Comparison of ENCODE assay signal across 21 mouse cellular contexts in the genomic region with DNA sequence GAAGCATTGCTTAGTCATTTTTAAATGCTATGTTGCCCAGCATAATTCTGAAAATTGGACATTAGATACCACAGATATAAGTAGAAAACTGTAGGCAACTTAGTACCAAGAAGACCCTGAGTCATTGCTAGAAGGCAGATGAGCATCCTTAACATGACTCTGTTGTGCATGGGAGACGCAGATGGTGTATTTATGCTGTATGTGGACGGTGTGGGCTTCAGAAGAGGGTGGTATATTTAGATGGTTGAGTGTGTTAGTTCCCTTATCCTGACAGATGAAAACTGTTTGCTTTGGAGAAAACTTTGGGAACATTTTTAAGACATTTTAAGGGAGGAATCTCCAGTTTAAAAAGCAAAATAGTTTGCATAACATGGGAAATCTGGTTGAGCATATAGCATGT. TPM values are rescaled to one million over a fixed set of nuclear protein-coding genes. Genes with fewer than 3 reads are reported as not detected.
DNase-seq lines count a peak whose midpoint lies in the region; ATAC-seq lines count a peak whose summit lies in the region.
"Had no signal": no experiment of that assay in that cellular context is flagged by ENCODE, and none has a peak within 500 bp of the region (broad histone marks: within the 10 kb centered on the region; RNA-seq: fewer than 3 reads in every experiment).

No protein-coding gene starts in this region.

- peak; percentile 29 for DNase-seq in layer of hippocampus, adult 9-11 months
- no peak for DNase-seq in layer of hippocampus, postnatal 36 days
- peak; percentile 8 for DNase-seq in midbrain, embryonic 11.5 days (ENCODE audit: low spot score, missing footprints)
- no peak for DNase-seq in midbrain, embryonic 14.5 days
- peak; percentile 19 to 64 for DNase-seq in left cerebral cortex, postnatal 14 days (ENCODE audit: low spot score in 2 of 2)
- DNase-seq in telencephalon, adult 2 months (ENCODE audit: low read depth, low spot score), result peak; percentile 71
- no peak for DNase-seq in kidney, postnatal 10 days
- DNase-seq: adrenal gland, adult 2 months; adrenal gland, postnatal 25 days; cerebellum, adult 11 months; cerebellum, adult 8-10 months; cerebellum, postnatal 14 days; gastrocnemius, postnatal 14 days; heart, adult 2 months; heart, postnatal 14 days had no signal

- no peaks in the 10 kb centered on the region for H3K9me3 ChIP-seq in midbrain, embryonic 11.5 days (ENCODE audit: control insufficient read depth, low read length)
- H3K9me3 ChIP-seq in midbrain, embryonic 14.5 days (ENCODE audit: control insufficient read depth, low read length), result no peaks in the 10 kb centered on the region
- H3K9me3 ChIP-seq: embryonic facial prominence, embryonic 12.5 days; forebrain, embryonic 15.5 days; heart, embryonic 15.5 days; hindbrain, embryonic 13.5 days had no signal

- H3K36me3 ChIP-seq in midbrain, embryonic 11.5 days (ENCODE audit: control insufficient read depth, insufficient read depth, low read length), result peaks cover 4% of the 10 kb centered on the region
- peaks cover 57% of the 10 kb centered on the region for H3K36me3 ChIP-seq in midbrain, embryonic 14.5 days (ENCODE audit: control insufficient read depth, insufficient read depth, low read length)

- H3K9ac ChIP-seq in midbrain, embryonic 11.5 days (ENCODE audit: low read length), result no peak overlapping the region
- no peak overlapping the region for H3K9ac ChIP-seq in midbrain, embryonic 14.5 days (replicated peaks; ENCODE audit: low read length)
- H3K9ac ChIP-seq: embryonic facial prominence, embryonic 12.5 days; forebrain, embryonic 15.5 days; heart, embryonic 15.5 days; hindbrain, embryonic 13.5 days had no signal

- H3K4me3 ChIP-seq in midbrain, embryonic 11.5 days (ENCODE audit: low read depth, low read length), result no peak overlapping the region
- H3K4me3 ChIP-seq in midbrain, embryonic 14.5 days (replicated peaks; ENCODE audit: low read depth, low read length), result no peak overlapping the region
- H3K4me3 ChIP-seq: embryonic facial prominence, embryonic 12.5 days; forebrain, embryonic 15.5 days; heart, adult 2 months; heart, embryonic 15.5 days; hindbrain, embryonic 13.5 days had no signal

- no peak for ATAC-seq in midbrain, embryonic 11.5 days (ENCODE audit: low FRiP score)
- no peak for ATAC-seq in midbrain, embryonic 14.5 days (ENCODE audit: low FRiP score, low TSS enrichment)
- ATAC-seq: forebrain, embryonic 15.5 days; hindbrain, postnatal 0 days had no signal

- H3K4me2 ChIP-seq in midbrain, embryonic 11.5 days, result no peak overlapping the region
- no peak overlapping the region for H3K4me2 ChIP-seq in midbrain, embryonic 14.5 days (ENCODE audit: low read length)
- H3K4me2 ChIP-seq: embryonic facial prominence, embryonic 12.5 days; forebrain, embryonic 15.5 days; heart, embryonic 11.5 days; heart, embryonic 15.5 days; hindbrain, embryonic 13.5 days had no signal

- H3K4me1 ChIP-seq in midbrain, embryonic 11.5 days (ENCODE audit: control insufficient read depth, insufficient read depth, low read length), result no peaks in the 10 kb centered on the region
- no peaks in the 10 kb centered on the region for H3K4me1 ChIP-seq in midbrain, embryonic 14.5 days (ENCODE audit: control insufficient read depth, insufficient read depth, low read length)
- H3K4me1 ChIP-seq: embryonic facial prominence, embryonic 12.5 days; forebrain, embryonic 15.5 days; heart, embryonic 15.5 days; hindbrain, embryonic 13.5 days had no signal

- H3K27ac ChIP-seq in midbrain, embryonic 11.5 days (ENCODE audit: low read depth, low read length), result no peak overlapping the region
- no peak overlapping the region for H3K27ac ChIP-seq in midbrain, embryonic 14.5 days (replicated peaks; ENCODE audit: low read depth, low read length)
- H3K27ac ChIP-seq: embryonic facial prominence, embryonic 12.5 days; forebrain, embryonic 15.5 days; heart, adult 2 months; heart, embryonic 15.5 days; hindbrain, embryonic 13.5 days; hindbrain, postnatal 0 days had no signal

- intact Hi-C loops in left cerebral cortex, postnatal 14 days (cut with DNase I), result no loop called here

- no peaks in the 10 kb centered on the region for H3K27me3 ChIP-seq in midbrain, embryonic 11.5 days (ENCODE audit: control insufficient read depth, insufficient read depth, low read length)
- H3K27me3 ChIP-seq in midbrain, embryonic 14.5 days (ENCODE audit: control insufficient read depth, insufficient read depth, low read length), result no peaks in the 10 kb centered on the region
- H3K27me3 ChIP-seq: embryonic facial prominence, embryonic 12.5 days; forebrain, embryonic 15.5 days; heart, embryonic 15.5 days; hindbrain, embryonic 13.5 days had no signal

- WGBS in midbrain, embryonic 11.5 days, result 94% methylated on average over 2 of the region's 2 CpGs
- WGBS in midbrain, embryonic 14.5 days, result 93% methylated on average over 2 of the region's 2 CpGs

RNA-seq across cellular contexts. Expression of gene Ppme1, which starts 16.1 kb away (rescaled TPM):
- 100 to 1,000 TPM; 141 to 158 TPM for total RNA-seq in layer of hippocampus, postnatal 36 days (2021)
- 95.4 and 102 TPM in 2 replicates for polyA plus RNA-seq in midbrain, embryonic 11.5 days (2014; fragmentation: Nextera tagmentation; extraction: Ambion mirVana)
- polyA plus RNA-seq in midbrain, embryonic 14.5 days (2014; fragmentation: Nextera tagmentation; extraction: Ambion mirVana), result 125 and 160 TPM in 2 replicates
- total RNA-seq in left cerebral cortex, postnatal 14 days (2021), result 100 to 1,000 TPM; 155 to 156 TPM

RNA-seq across cellular contexts. Expression of gene C2cd3, which starts 16.1 kb away (rescaled TPM):
- total RNA-seq in layer of hippocampus, postnatal 36 days (2021), result 10 to 100 TPM; 24.3 to 26.3 TPM
- 36.0 and 38.3 TPM in 2 replicates for polyA plus RNA-seq in midbrain, embryonic 11.5 days (2014; fragmentation: Nextera tagmentation; extraction: Ambion mirVana)
- 27.7 and 28.7 TPM in 2 replicates for polyA plus RNA-seq in midbrain, embryonic 14.5 days (2014; fragmentation: Nextera tagmentation; extraction: Ambion mirVana)
- total RNA-seq in left cerebral cortex, postnatal 14 days (2021), result 10 to 100 TPM; 16.9 to 18.2 TPM

Comparison
In these comparisons a context has a peak if more than half of its experiments do, and no peak if none do; other contexts are left out.
1. DNase-seq: peak in layer of hippocampus, adult 9-11 months (single experiment), midbrain, embryonic 11.5 days (single experiment), left cerebral cortex, postnatal 14 days (2 of 2) and telencephalon, adult 2 months (single experiment); none in layer of hippocampus, postnatal 36 days (0 of 2), midbrain, embryonic 14.5 days (single experiment) and kidney, postnatal 10 days (single experiment).